7 mouse cellular contexts compared by ENCODE assay signal in the genomic region with DNA sequence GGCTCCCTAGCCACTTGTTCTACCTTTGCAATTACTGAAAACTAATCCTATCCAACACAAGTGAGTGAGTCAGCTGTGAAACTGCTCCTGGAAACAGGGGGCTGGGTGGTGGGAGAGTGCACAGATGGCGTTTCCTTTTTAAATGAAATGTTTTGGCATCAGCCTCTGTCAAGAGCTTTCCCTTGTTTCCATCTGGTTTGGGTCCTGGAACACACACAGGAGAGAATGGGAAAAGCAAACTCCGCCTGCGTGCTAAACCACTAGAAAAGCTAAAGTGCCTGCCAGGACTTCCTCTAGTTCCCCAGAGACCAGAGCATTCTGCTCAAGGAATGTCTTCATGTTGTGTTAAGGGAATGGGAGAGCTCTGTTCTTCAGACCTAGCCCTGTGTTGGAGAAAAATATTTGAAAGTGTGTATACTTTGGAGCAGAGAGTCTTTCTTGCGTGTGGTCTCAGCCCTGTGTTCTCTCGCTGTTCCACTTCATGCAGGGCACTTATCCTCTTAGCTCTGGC.
A peak's percentile ranks its signal among the peaks of the same experiment; 100 is the strongest.
DNase-seq lines count a peak whose midpoint lies in the region.

No protein-coding gene starts in this region.

- DNase-seq in 3T3-L1 (ENCODE audit: low read depth, low spot score): peak; percentile 41
- DNase-seq in brain, adult 2 months (ENCODE audit: low read depth, low spot score): peak; percentile 93
- peak; percentile 39 to 58 for DNase-seq in gastrocnemius, postnatal 36 days
- DNase-seq in layer of hippocampus, adult 9-10 months (ENCODE audit: low spot score): peak; percentile 65
- peak; percentile 15 to 54 for DNase-seq in lung, postnatal 4 days
- DNase-seq in thymus, postnatal 4 days: no peak
- no peak for DNase-seq in spleen, postnatal 36 days (ENCODE audit: low spot score in 2 of 2)

- intact Hi-C loops in gastrocnemius, postnatal 36 days (cut with DNase I): no loop called here

Comparison
In these comparisons a context has a peak if more than half of its experiments do, and no peak if none do; other contexts are left out.
1. DNase-seq: peak in 3T3-L1 (single experiment), brain, adult 2 months (single experiment), gastrocnemius, postnatal 36 days (2 of 2), layer of hippocampus, adult 9-10 months (single experiment) and lung, postnatal 4 days (2 of 2); none in thymus, postnatal 4 days (single experiment) and spleen, postnatal 36 days (0 of 2).